Mouse (Mus musculus) cerebellum, postnatal 25 days (tissue): ENCODE results near the gene Aldh1a7.
"Not testable (repeated sequence)": the region's sequence is repeated elsewhere in the genome, so short reads cannot be mapped to it uniquely, and the experiment has no call there.

Experiments
- DNase-seq, 2 experiments: peaks; one replicate each; pipeline ENCODE4 v3.0.0; 2021; ENCODE audit warnings: mixed read lengths in 2 of 2

The Aldh1a7 gene

DNA sequence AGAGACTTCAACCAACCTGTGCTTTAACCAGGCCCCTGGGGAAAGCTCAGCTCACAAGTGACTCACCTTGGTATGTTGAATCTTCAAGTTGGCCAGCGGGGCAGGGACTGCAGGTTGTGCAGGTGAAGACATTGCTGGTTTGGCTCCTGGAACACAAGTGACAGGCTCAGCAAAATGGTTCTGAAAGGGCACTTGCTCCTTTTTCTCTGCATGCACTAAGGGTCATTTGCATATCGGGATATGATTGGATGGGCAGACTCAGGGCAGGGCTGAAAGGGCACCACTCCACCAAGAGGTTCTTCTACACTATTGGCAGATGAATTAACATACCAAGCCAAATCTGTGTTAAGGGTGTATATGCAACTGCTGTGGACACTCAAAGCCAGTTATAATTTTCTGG lies at the start of gene Aldh1a7:
Gene Aldh1a7, minus strand, starts transcription at position 182 of the 400 bp plus-strand sequence.
- no peak for DNase-seq

- no peak for DNase-seq
These were observed 48.3 kb upstream of the Aldh1a7 start for GRCm38 (mm10) chr19:20775681-20776080.

- DNase-seq = peak; percentile 9 to 22
These were observed 46.6 kb upstream of the Aldh1a7 start for GRCm38 (mm10) chr19:20773941-20774340.

GRCm38 (mm10) chr19:20764214-20764613 lies 36.9 kb upstream of the Aldh1a7 start:
- peak in 1 of 2 experiments; percentile 26 for DNase-seq

- no peak for DNase-seq
These were observed 34.5 kb upstream of the Aldh1a7 start for GRCm38 (mm10) chr19:20761675-20762426.

DNA sequence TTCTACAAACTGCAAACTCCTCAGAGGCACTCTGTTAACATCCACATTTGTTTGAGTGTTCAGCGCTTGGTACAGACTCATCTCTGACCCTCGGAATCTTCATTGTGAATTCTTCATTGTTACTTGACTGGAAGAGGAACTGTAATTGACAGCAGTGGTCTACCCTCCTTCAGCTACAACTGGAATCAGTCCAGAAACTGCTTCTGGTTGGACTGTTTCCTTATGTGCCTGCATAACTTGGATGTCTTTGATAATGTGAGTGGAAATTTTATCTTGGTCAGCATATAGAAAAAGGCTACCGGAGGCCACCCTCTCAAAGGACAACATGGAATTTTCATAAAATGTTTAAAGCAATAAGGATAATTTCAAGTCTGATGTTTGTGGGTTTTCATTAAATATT lies 33.8 kb upstream of the Aldh1a7 start:
- no peak for DNase-seq

DNA sequence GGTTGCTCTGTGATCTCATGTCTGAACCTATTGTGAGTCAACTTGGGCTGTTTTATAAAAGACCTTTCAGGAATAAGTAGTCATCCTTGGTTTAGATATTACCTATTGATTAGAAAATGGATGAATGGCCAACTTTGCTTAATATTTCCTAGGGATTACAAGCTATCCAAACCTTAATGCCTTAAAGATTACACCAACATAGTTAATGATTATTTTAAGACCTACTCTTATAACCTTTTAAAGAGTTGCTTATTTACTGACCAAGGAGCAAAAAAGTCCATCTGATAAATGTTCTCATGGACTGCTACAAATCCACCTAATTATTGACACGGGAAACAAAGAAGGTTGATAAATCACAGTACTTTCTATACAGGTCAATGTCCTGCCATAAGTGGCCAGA lies 17.3 kb upstream of the Aldh1a7 start:
- DNase-seq = no peak

DNA sequence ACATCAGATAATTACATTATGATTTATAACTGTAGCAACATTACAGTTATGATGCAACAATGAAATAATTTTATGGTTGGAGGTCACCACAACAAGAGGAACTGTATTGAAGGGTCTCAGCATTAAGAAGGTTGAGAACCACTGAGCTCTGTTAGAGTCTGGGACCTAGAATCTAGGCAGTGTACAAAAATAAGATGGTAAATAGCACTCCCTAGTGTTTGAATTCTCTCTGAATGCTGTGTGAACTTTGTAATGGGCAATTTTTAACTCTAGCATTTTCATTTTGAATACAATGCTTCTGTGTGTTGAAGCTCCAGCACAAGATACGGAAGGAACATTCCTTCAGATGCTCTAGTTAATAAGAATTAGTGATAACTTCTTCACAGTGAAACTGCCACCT lies 916 bp upstream of the Aldh1a7 start:
- no peak for DNase-seq

DNA sequence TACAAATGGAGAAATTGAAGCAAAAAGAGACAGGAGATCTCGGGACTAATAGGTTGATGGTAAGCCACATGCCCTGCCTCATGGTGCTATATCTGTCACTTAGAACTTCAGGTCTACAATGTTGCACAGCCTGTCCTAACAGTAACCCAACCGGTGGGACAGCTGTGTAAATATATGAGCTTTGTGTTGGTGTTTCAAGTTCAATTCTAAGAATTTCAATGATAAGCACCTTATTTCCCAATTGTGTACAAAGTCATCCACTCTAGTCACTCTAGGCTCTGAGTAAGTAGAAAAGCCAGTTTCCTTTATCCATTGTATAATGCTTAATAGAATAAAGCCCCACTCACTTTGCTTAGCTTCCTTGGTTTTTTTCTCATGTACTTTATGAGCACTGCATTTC lies 4.4 kb downstream of the Aldh1a7 start:
- no peak for DNase-seq

- DNase-seq = no peak
These were observed 7.1 kb downstream of the Aldh1a7 start for GRCm38 (mm10) chr19:20720298-20720697.

DNA sequence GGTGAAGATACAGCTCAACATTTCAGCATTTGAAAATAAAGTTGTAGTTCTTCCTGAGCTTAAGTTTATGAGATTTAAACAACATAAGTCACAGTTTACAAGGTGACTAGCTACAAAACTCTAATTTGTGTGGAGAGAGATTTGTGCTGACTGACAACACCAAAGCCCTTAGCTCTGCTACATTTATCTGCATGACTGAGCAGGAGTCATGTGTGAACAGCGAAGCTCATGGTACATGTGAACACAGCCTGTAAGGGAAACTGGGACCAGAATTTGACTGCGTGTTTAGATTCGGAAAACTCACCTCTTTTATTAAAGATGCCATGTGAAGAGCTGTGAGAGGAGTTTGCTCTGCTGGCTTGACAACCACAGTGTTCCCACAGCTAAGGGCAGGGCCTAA lies 11.7 kb downstream of the Aldh1a7 start:
- DNase-seq = no peak

DNA sequence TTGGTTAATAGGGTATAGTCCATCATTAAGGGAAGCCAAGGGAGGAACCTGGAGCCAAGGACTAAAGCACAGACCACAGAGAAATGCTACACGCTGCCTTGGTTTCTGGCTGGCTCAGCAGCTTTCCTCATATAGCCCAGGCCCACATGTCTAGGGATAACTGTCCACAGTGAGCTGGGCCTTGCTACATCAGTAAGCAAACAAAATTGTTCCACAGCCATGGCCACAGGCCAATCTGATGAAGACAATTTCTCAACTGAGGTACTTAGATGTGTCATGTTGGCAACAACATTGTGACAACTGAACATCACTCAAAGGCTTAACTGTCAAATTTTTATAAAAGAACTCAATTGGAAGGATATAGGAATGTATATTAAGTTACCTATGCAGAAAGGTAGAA lies 12.3 kb downstream of the Aldh1a7 start:
- no peak for DNase-seq

DNA sequence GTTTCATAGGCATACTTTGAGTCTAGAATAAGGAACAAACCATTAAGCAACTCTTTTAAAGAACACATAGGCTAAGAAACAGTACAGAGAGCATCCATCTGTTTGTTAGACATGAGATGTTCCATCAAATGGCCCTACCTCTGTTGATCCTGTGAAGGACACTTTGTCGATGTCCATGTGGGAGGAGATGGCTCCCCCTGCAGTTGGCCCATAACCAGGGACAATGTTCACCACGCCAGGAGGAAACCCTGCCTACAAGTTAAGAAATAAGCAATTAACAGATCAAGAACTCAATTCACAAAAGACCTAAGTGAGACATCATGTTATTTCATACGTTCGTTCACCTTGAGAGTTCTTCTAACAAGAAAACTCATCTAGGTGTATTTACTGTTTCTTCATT lies 12.8 kb downstream of the Aldh1a7 start:
- no peak for DNase-seq

DNA sequence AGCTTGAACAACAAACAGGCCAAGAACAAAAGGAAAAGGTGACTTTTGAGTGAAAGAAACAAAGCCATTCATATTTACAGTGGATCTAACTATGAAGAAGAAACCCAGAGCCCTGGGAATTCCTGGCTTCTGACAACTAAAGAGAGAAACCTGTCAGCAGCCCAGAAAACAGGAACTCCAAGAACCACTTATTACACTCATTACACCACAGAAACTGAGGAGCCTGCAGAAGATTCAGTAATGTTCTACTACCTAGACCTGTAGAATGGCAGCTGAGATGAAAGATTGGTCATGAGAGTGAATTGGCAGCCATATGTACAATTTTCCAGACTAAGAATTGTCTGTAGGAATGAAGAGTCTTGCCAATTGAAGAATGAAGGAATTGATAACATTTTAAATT lies 20.2 kb downstream of the Aldh1a7 start:
- DNase-seq = no peak

DNA sequence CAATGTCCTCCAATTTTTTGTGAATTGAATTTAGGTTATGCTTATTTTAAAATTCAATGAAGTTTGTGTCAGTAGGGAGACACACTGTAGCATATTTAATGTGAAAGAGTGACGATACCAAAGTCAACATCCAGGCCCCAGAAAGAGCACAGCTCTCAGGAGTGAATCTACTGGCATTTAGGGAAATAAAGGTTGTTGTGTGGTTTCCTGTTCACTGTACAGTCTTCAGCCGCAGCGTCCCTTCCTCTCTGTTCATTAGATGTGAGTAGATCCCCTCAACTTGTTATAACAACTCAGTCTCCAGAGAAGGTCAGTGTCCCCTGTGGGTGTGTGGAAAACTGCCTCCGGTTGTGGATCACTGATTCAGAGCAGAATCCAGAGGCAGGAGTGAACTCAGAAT lies 20.6 kb downstream of the Aldh1a7 start:
- no peak for DNase-seq

DNA sequence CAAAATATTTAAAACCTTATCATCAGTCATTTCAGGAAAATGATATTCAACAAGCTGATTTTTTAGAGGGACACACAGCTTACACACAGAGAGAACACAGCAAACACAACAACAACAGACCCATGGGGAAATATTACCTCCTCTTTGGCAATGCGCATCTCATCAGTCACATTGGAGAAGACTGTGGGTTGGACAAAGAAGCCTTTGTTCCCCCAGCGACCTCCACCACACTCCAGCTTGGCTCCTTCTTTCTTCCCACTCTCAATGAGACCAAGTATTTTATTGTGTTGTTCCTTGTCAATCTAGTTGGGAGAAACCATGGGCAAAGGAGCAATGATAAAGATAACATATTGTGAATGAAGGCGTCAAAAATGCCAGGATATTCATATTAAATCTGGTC lies 25.3 kb downstream of the Aldh1a7 start:
- no peak for DNase-seq

DNA sequence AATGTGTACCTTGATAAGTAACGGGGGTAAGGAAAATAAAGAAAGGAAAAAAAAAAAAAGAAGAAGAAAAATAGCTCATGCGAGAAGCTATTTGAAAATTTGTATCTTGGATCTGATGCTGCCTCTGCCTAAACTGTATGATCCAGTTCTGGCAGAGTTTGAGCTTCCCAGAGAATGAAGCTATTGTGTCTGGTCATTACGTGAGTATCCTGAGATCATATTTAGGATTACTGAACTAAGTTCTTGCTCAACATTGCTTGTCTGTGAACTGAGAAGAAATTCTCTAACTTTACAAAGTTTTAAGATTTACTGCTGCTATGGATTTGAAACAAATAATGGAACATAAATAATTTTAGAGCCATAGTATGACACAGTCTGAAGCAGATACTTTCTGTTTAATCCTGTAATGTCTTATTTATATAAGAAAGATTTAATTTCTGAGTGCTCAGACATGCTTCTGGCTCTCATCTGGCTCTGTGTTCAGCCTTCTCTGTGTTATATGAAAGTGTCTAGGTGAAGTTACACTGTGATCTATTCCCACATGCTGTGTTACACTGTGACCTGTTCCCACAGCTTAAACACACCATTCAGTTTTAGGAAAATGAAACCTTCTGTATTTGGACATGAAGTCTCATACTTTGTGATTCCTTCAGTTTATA lies 49.5 kb downstream of the Aldh1a7 start:
- DNase-seq = no peak

DNA sequence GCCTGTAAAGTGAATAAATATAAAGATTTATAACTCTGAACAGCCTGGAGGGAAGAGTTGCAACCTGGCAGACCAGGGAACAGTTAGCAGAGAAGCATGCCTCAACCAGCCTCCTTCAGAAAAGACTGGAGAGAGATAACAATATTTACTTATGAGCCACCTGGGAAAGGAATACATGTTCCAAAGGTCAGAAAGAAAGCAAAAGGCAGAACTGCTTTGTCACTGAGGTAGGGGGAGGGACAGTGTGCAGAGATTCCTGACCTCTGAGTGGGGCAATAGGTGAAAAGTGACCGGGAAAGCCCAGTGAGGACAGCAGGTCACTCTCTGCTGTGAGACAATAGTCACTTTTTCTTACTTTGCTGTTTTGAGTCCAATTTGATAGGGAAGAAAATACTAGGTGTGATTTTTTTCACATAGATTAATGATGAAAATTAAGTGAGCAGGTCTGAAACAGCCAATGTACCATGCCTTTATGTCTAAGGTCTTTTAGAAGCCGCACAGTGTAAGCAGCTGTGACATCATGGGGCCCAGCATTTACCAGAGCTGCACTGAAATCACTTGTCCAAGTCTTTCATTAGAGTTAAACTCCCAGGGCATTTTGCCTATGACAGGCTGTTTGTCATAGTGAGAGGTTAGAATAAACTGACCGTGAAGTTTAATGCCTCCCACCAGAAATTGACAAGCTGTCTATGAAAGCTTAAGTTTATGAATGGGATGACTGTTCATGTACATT lies 73.1 kb downstream of the Aldh1a7 start:
- DNase-seq = no peak

DNA sequence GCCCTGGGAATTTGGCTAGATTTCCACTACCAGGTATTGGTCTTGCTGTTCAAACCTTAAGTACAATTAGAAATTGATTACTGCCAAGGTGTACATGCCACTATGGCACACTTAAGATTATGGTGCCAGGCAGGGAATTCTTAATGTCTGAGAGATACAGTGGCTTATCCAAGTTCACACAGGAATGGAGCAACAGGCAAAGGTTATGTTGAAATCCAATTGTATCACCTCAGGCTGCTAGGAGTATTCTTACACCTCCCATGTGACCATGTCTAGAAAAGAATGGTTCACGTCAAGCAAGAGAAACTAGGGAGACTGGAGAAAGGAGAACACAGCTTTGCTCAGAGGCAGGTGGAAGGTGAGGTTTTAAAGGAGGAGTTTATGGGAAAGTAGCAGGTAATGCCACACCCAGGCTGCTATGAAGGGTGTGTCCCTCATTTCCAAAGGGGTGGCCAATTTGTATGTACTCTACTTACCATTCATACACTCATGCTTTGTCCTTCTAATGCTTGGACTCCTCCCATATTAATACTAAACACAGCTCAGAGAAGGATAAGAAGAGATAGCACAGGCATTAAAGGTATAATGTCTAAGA lies 74.2 kb downstream of the Aldh1a7 start:
- no peak for DNase-seq

DNA sequence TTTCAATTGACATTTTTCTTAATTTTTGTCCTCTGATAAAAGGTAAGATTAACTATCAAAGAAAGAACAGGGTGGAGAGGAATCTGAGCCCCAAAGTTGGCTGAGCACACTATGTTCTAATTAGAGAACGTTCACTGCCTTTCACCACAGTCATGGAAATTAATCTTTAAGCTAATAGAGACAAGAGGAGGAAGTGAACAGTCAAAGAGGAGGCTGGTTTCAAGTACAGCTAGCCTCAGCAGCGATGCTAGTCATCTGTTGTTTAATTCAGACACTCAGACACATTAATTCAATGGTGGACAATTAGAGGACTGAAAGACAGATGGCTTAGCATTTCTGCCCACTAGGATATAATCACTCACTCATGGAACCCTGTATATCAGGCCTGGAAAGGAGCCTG lies 77.4 kb downstream of the Aldh1a7 start:
- no peak for DNase-seq

DNA sequence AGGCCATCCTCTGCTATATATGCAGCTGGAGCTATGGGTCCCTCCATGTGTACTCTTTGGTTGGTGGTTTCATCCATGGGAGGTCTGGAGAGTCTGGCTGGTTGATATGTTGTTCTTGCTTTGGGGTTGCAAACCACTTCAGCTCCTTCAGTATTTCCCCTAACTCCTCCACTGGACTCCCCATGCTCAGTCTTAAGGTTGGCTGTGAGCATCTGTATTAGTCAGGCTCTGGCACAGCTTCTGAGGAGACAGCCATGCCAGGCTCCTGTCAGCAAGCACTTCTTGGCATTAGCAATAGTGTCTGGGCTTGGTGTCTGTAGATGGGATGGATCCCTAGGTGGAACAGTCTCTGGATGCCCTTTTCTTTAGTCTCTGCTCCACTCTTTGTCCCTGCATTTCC lies 79.9 kb downstream of the Aldh1a7 start:
- not testable (repeated sequence) for DNase-seq

DNA sequence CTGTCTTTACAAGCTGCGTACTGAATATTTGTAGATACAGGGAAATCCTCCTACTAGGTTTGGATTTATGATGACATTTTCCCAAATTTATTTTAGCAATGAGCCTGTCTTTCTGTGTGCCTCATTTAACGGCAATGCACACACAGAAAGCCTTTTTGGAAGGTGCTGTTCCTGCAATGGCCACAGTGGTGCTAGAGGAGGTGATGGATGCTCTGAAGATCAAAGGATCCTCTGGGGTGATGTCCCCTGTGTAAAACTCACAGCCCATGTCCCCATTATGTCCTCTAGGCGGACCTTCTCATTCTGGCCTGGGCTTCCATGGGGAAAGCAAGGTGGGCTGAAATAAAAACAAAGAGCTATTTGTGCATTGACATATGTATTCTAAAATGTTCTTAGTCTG lies 83.0 kb downstream of the Aldh1a7 start:
- DNase-seq = no peak
